8 mouse cellular contexts compared by ENCODE assay signal in genomic region chr19:55880664-55881359, GRCm38 (mm10).
A peak's percentile ranks its signal among the peaks of the same experiment; 100 is the strongest.
DNase-seq lines count a peak whose midpoint lies in the region; TF ChIP-seq lines count a peak whose summit lies in the region.

No protein-coding gene starts in this region.

- peak overlapping the region; percentile 61 for H3K27ac ChIP-seq in gastrocnemius, adult 2 months

- TF ChIP-seq CTCF in gastrocnemius, adult 2 months (IDR thresholded peaks at IDR 0.05) = no peak

- peak; percentile 57 for DNase-seq in gastrocnemius, adult 2 months
- DNase-seq in gastrocnemius, postnatal 36 days = no peak
- DNase-seq in fibroblast of lung, adult 2 months (ENCODE audit: low read depth) = peak; percentile 94
- peak; percentile 65 to 78 for DNase-seq in layer of hippocampus, postnatal 14 days (ENCODE audit: low spot score in 2 of 2)
- DNase-seq in right cerebral cortex, adult 2 months (ENCODE audit: low spot score in 2 of 2) = peak; percentile 9 to 10
- DNase-seq in kidney, adult 8-10 months = no peak
- DNase-seq in cerebellum, adult 18-20 months = no peak
- DNase-seq in retina, postnatal 1 day = no peak

- no peak overlapping the region for H3K4me3 ChIP-seq in gastrocnemius, adult 2 months

- intact Hi-C loops in gastrocnemius, adult 2 months (cut with DNase I) = loop anchor here (10.0 kb wide), 1 partner anchor 546 kb away; no protein-coding TSS in a partner anchor
- intact Hi-C loops in gastrocnemius, postnatal 36 days (cut with DNase I) = no loop called here

Comparison
In these comparisons a context has a peak if more than half of its experiments do, and no peak if none do; other contexts are left out.
1. DNase-seq: peak in gastrocnemius, adult 2 months (single experiment), fibroblast of lung, adult 2 months (single experiment), layer of hippocampus, postnatal 14 days (2 of 2) and right cerebral cortex, adult 2 months (2 of 2); none in gastrocnemius, postnatal 36 days (0 of 2), kidney, adult 8-10 months (0 of 2), cerebellum, adult 18-20 months (0 of 2) and retina, postnatal 1 day (single experiment).